Mouse (Mus musculus): ENCODE measurements around the gene Tmem54.

GRCm38 (mm10) chr4:129120520-129121445 lies 15.4 kb downstream of the Tmem54 start:
- no peak for TF ChIP-seq POLR2A (IDR thresholded peaks at IDR 0.05; ENCODE audit: borderline replicate concordance, insufficient read depth, low read length)
- no peak for TF ChIP-seq CTCF (IDR thresholded peaks at IDR 0.05; ENCODE audit: borderline replicate concordance, insufficient read depth, low read depth, low read length)

All from cerebellum, adult 2 months (tissue).